Mouse (Mus musculus) bone marrow macrophage, adult 2 months (primary cell): ENCODE measurements around the gene Chn2.

Experiments
- CTCF ChIP-seq: IDR thresholded peaks from 2 replicates; pipeline ENCODE4 v1.5.1; 2012; ENCODE audit warnings: low read depth, mild to moderate bottlenecking, low read length, moderate library complexity
- POLR2A ChIP-seq: IDR thresholded peaks from 2 replicates; pipeline ENCODE4 v1.6.1; 2012; ENCODE audit warnings: mild to moderate bottlenecking, low read depth, low read length, borderline replicate concordance

- TF ChIP-seq CTCF, result no peak
- TF ChIP-seq POLR2A, result no peak
Measured at GRCm38 (mm10) chr6:54163702-54164101, 124.3 kb downstream of the Chn2 start.
